Mouse (Mus musculus) lung, postnatal 0 days (tissue): ENCODE results near the gene Smco3.

Experiments
- CTCF ChIP-seq: IDR thresholded peaks from 2 replicates; pipeline ENCODE4 v1.5.1; 2016; ENCODE audit warnings: antibody characterized with exemption, mild to moderate bottlenecking
- EP300 ChIP-seq: IDR thresholded peaks from 2 replicates; pipeline ENCODE4 v1.6.1; 2016; ENCODE audit warnings: antibody characterized with exemption, mild to moderate bottlenecking, control low read depth

DNA sequence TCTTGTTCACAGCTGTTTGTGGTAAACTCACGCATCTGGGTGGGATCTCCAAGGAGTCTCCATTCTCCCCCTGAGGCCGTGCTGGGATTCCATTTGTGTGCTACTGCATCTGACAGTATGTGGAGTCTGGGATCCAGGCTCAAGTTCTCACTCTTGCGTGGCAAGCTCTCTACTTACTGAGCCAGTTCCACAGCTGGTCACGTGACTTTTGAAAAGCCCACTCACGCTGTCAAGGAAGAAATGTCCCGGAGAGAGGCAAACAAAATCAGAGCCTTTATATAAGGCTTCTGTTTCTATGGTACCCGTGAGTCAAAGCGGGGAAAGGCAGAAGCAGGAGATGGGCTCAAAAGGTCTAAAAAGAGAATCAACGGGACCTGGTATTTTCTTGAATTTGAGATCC, 52.5 kb downstream of the Smco3 start:
- TF ChIP-seq CTCF, result no peak
- TF ChIP-seq EP300, result no peak
